Mouse (Mus musculus): ENCODE results near the gene Mamdc4. TPM values are rescaled to one million over a fixed set of nuclear protein-coding genes. Genes with fewer than 3 reads are reported as not detected.
"Not testable (repeated sequence)": the region's sequence is repeated elsewhere in the genome, so short reads cannot be mapped to it uniquely, and the experiment has no call there.

Gene Mamdc4
- total RNA-seq, 2 experiments from 2014 or later = 4.3 to 7.1 TPM

DNA sequence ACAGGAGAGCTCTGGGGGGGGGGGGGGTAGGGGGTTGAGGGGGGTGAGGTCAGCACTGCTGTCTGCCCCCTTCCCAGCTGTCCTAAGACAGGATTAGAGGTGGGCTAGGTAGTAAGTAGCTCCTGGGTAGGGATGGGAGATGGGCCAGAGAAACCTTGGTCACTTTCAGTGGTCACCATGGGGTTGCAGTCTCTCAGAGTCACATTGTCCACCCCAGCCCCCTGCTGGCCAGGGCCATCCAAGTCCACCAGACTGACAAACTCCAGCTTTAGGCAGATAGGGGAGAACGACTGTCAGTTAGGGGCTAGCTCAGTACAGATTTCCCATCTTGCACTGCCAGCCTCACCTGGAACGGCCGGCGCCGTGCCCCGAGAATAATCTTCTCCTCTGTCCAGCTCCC lies 8.1 kb downstream of the Mamdc4 start:
- ATAC-seq (replicated peaks; ENCODE audit: low FRiP score, poor library complexity, severe bottlenecking) = no peak

DNA sequence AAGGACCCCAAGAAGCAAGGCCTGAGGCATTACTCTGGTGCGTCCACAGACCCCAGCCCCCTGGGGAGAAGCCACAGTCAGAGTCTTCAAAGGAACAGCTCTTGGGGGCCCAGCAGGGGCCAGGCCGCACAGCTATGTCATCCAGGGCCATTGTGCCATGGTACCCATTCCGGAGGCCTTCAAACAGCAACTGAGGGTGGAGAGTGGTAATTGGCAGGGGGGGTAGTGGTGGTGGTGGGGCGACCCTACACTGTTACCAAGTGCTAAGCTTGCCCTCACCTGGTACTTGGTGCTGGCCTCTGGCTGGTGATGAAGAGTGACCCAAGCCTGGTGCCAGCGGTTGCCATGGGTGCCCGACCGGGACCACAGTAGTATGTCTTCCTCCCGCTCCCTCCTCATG lies 8.9 kb downstream of the Mamdc4 start:
- no peak for ATAC-seq (replicated peaks; ENCODE audit: low FRiP score, poor library complexity, severe bottlenecking)

DNA sequence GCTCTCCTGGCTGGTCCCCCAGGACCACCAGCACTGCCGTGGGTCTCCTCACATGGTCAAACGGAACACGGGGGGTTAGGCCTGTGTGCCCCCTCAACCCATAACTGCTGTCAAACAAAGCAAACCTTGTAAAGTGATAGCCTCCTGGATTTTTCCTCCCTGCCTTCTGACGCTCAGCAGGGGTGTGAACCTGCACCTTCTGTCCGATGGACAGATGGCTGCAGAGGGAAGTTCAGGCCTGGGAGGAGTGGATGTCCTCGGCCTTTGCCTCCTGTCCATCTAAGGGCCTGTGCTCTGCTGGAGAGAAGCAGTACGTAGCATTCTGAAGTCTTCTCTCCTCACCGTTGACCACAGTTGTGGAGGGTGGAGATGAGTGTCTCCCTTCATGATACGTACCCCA lies 12.7 kb downstream of the Mamdc4 start:
- ATAC-seq (replicated peaks; ENCODE audit: low FRiP score, poor library complexity, severe bottlenecking) = no peak

DNA sequence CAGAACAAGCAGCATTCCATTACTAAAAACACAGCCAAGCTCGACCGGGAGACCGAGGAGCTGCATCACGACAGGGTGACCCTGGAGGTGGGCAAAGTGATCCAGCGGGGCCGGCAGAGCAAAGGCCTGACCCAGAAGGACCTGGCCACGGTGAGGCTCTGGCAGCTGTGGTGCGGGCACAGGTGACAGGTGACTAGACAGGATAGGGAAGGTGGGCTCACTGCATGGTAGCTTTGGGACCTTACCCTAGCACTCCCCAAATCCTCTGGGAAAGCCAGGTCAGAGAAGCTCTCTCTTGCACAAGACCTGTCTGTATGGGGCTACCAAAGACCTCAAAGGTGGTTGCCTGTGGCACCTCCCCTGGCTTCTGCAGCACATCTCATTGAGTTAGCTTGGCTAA lies 14.1 kb downstream of the Mamdc4 start:
- no peak for ATAC-seq (replicated peaks; ENCODE audit: low FRiP score, poor library complexity, severe bottlenecking)

DNA sequence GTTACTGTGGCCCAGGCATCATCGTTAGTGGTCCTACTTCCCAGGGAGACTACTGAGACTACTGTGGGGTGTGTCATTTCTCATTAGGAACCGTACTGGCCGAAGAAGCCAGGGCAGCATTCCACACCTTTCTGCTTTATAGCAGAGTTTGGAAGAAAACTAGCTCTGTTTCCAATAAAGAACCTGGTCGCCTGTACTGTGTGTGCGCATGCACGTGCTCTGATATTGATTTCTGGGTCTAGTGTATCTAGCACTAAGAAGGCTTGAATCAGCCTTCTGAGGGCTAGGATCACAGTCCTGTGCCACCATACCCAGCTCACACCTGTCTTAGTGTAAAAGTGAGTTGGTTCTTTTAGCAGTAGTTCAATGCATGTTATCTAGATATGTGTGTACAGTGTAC lies 15.9 kb downstream of the Mamdc4 start:
- ATAC-seq (replicated peaks; ENCODE audit: low FRiP score, poor library complexity, severe bottlenecking) = no peak

DNA sequence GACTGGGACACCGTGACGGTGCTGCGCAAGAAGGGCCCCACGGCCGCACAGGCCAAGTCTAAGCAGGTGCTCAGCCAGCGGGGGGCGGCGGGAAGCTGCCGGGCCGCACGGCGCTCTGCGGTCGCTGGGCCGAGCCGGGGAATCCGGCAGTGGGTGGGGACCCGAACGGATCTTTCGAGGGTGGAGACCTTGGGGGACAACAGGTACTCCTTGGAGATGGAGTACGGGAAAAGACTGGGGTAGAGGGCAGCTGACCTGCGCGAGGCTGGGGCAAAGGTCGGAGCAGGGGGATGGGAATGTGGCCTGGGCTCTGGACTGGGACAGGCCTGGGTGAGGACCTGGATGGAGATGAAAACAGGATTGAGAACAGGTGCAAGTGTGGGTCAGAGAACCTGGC lies 16.7 kb downstream of the Mamdc4 start:
- no peak; the same call in 1 of the 2 replicates for ATAC-seq (replicated peaks; ENCODE audit: low FRiP score, poor library complexity, severe bottlenecking)

DNA sequence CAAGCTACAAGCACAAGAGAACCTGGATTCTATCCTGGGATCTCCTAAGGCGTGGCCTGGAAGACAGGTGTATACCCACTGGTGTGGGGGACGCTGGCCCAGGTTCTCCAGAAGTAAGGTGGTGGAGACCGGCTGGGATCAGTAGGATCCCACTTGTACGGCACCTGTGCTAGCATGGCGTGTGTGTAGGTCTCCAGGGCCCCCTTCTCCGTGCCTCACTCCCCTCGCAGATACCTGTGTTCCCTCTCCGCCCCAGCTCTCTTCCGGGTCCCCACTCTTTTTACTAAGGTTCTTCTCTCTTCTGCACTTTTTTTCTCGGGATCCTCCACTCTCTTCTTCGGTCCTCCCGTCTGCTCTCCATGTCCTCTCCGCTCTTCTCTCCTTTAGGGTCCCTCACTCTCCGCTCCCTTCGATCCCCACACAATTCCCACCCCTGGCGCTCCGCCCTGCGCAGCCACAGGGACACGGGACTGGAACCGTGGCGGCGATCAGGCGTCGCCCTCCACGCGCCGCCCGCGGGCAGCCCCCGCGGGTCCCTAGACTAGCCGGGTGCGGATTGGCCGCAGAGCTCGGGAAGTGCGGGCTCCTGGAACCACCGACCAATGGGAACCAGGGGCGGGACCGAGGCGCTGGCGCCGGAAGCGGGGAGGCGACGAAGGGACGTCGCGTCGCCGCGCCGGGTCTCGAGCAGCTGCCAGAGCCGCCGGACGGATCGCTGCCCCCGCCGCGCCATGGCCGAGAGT lies 17.3 kb downstream of the Mamdc4 start, which contains the start of gene Edf1:
Edf1 (plus strand) TSS at position 627 of the 743 bp plus-strand sequence.
- ATAC-seq (replicated peaks; ENCODE audit: low FRiP score, poor library complexity, severe bottlenecking) = peak; percentile 96

DNA sequence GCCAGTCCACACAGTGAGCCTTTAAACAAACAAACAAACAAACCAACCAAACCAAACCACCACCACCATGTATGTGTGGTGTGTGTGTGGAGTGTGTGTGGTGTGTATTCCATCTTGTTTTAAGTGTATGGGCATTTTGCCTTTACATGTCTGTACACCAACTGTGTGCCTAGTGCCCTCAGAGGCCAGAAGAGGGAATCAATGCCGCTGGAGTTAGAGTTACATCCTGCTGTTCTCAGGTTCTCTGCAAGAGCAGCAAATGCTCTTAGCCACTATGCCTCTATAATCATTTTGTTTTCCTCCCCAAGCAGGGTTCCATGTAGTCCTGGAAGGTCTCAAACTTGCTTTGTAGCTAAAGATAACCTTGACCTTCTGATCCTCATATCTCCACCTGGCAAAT lies 18.3 kb downstream of the Mamdc4 start:
- ATAC-seq (replicated peaks; ENCODE audit: low FRiP score, poor library complexity, severe bottlenecking) = no peak

DNA sequence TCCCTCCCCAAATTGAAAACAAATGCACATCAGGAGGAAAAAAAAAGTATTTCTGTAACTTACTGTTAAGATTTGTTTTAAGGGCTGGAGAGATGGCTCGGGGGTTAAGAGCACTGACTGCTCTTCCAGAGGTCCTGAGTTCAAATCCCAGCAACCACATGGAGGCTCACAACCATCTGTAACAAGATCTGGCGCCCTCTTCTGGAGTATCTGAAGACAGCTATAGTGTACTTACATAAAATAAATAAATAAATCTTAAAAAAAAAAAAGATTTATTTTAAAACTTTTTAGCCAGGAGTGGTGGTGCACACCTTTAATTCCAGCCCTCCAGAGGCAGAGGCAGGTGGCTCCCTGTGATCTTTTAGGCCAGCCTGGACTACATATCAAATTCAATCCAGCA lies 19.2 kb downstream of the Mamdc4 start:
- ATAC-seq (replicated peaks; ENCODE audit: low FRiP score, poor library complexity, severe bottlenecking) = not testable (repeated sequence)

DNA sequence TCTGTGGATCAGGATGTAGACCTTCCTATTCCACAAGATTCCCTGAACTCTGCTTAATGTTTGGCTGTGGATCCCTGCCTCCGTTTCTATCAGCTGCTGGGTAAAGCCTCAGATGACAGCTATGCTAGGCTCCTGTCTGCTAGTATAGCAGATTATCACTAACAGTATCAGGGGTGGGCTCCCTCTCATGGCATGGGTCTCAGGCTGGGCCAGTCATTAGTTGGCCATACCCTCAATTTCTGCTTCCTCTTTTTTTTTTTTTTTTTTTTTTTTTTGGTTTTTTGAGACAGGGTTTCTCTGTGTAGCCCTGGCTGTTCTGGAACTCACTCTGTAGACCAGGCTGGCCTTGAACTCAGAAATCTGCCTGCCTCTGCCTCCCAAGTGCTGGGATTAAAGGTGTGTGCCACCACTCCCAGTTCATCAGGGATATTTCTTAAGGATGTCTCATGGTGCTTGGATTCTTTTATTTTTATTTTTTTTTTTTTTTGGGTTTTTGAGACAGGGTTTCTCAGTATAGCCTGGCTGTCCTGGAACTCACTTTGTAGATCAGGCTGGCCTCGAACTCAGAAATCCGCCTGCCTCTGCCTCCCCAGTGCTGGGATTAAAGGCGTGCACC lies 21.4 kb downstream of the Mamdc4 start:
- not testable (repeated sequence) for ATAC-seq (replicated peaks; ENCODE audit: low FRiP score, poor library complexity, severe bottlenecking)

DNA sequence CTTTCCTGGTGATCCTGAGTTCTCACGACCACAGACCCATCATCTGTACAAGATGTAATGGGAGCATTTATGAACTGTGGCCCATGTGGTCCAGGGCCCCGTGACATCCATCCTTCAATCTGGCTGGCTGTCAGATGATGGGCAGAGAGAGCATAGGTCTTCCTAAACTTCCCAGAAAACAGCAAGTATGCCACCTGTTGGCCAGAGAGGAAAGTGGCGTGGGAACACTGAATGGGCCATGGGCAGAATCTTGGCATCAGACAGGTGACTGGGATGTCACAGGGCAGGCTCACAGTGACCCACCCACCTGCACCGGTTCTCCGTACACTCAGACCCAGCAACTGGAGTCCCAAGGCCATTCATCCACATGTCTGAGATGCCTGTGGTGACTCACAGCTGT lies 23.5 kb downstream of the Mamdc4 start:
- 0 out of 2 replicates have a peak, but pooled peaks have one; percentile 22 for ATAC-seq (replicated peaks; ENCODE audit: low FRiP score, poor library complexity, severe bottlenecking)

DNA sequence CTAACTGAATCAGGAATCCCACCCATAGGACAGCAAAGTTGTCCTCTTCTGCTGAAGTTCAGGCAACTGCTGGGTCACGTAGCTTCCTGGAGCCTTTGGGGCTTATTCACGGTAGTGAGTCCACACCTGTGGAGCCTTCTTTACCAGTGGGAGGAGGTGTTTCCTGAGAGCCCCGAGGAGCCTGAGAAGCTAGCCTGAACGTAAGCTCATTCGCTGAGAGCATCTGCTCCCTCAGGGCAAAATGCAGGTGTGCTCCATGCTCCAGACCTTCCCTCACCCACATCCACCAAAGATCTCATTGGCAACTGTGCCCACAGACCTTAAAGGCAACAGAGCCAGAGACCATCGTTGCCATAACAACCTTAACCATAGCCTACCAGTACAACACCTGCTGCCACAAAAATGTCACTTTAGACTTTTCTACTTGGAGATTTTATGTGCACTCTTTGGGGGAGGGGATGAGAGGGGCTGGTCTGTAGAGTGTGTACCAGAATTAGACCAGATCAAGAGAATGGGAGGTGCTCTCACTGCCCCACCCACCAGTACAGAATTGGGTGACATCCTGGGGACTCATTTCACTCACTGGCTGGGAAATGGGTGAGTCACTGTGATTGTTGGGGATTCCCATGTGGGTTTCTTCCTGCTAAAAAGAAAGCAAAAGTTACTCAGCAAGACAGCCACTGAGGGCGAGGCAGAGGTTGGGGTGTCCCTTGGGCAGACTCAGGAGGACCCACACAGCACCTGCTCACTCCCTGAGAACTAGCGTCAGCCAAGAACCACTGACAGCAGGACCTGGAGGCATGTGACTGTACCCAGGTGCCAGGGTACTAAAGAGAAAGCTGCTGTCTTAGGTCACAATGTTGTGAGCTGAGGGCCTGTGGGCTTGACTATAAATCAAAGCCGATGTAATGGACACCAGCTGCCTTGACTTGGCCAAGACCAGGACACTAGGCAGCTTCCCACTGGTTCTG lies 25.3 kb downstream of the Mamdc4 start:
- ATAC-seq (replicated peaks; ENCODE audit: low FRiP score, poor library complexity, severe bottlenecking) = no peak

DNA sequence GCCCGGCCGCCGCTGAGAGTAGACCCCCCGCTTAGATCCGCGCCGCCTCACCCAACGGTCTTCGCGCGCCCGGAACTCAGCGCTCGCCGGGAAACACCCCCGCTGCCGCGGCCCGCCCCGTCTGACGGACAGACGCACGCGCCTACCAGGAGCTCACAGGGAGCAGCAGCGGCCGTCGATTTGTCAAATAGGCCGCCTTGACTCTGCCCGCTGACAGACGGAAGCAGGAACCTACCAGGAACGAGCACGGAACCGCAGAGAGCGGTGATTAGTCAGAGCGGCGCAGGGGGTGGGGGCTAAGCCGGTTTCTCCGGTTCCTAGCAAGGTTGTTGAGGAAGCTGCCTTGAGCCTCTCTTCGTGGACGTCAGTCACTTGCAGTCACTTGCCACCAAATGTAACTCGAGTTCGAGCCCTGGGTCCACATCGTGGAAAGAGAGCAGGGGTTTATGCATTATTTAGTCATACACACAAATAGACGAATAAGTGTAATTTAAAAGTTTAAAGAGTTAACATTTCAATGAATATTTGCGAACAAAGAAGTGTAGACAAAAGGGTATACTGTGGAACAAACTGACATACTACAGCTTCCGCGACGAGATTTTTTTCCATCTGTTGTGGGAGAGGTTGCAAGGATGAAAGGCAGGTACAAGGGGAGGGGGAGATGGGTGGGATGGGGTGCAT lies 27.7 kb downstream of the Mamdc4 start, which contains the start of gene Traf2:
Traf2 (minus strand) TSS at position 130 of the 681 bp plus-strand sequence.
- ATAC-seq (replicated peaks; ENCODE audit: low FRiP score, poor library complexity, severe bottlenecking) = peak; percentile 97

DNA sequence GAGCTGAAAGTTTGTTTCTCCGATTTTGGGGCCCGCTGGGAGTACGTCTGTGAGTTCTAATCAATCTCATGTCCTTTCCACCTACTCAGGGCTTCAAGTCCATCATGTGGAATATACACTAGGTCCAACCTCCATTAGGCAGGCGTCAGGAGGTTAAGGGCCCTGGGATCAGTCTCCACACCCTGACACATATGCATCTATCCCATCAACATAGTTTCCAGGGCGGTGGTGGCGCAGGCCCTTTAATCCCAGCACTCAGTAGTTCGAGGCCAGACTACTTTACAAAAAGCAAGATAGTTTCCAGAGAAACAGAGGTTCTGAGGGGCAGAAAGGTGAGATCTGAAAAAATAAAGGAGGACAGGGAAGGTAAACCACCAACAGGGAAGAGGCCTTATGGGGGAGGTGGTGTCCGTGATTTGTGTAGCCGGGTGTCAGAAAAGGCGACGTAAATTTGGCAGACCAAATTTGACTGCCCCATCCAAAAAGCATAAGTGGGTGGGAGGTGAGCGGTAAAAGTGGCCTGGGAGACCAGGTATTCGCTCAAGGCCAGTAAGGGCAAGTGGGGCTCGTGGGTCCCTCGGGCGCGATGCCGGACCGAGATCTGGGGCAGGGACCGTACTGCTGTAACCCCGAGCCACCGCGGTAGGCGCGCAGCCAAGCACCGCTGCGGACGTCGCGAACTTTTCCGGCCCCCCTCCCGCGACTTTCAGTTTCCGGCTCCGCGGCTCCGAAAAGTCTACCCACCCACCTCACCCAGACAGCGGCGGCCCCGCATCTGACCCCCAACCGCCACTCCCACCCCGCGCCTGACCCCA lies 28.4 kb downstream of the Mamdc4 start:
- peak; percentile 22 for ATAC-seq (replicated peaks; ENCODE audit: low FRiP score, poor library complexity, severe bottlenecking)

DNA sequence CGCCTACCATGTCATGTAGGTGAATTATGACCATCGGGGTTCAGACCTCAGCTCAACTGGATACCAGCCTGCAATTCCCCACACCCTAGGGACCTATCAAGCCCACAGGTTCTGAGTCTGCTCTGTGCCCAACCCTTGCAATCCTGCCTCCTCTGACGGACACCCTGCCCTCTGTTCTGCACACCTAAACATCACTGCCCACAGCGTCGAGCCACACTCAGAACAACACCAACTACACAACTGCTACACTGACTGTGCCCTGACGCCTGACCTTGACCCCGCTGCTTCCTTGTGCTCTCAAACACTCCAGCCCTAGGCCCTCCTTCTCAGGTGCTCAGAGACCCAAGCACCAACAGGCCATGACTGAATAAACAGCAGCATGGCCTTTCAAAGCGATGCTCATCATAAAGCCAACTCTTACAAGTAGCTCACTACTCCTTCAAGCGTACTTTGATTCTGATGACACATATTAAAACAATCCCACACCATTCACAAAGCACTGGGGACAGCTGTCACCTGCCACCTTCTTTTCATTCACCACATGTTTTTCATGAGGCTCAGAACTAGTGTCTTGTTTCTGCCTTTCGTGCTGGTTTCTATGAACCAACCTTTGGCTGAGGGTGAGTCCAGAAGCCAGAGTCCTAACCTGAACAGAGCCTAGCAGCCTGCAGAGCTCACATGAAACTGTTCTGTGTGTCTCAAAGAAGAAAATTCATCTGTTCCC lies 32.8 kb downstream of the Mamdc4 start:
- ATAC-seq (replicated peaks; ENCODE audit: low FRiP score, poor library complexity, severe bottlenecking) = no peak

DNA sequence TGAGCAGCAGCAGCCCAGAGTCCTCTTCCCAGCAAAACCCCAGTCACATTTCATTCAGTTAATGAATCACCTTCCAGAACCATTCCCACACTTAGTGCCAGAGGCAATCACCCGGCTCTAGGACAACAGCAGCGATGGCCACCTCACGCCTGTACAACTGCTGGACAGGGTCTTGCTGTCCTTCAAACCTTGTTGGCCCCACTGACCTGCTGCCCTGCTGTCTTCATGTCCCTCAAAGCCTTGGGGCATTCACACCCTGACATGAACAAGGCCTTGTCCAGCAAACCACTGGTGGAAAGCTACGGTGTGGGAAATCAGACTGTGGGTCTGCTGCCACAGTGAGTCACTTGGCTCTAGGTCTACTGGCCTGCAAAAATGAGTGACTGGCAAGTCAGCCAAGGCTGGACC lies 34.1 kb downstream of the Mamdc4 start:
- no peak for ATAC-seq (replicated peaks; ENCODE audit: low FRiP score, poor library complexity, severe bottlenecking)

DNA sequence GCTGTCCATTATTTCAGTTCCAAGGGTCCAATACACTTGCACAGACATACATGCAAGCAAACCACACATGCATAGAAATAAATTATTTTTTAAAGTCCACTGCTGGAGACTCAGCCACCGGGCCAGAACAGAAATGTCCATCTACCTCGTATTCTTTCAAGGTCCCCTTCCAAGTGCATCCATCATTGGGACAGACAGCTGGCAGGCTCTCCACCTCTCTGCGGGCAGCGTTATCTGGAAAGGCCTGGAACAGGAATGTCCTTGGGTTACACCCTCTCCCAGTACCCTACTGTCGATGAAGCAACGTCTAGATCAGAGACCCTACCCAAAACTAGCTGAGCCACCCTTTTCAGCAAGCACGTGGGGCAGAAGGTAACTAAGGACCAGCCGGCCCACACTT lies 38.1 kb downstream of the Mamdc4 start:
- no peak for ATAC-seq (replicated peaks; ENCODE audit: low FRiP score, poor library complexity, severe bottlenecking)

DNA sequence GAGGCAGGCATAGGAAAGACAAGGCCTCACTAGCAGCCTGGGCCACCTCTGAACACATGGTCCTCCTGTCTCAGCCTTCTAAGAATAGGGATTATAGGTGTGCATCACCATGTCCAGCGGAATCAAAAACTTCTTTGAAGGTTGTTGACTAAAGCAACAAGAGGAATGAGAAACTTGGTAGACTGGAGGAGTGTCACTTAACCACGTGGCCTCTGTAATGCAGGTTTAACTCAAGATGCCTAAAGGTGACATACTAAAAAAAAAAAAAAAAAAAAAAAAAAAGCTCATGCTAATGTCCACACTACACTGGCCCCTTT lies 39.8 kb downstream of the Mamdc4 start:
- no peak for ATAC-seq (replicated peaks; ENCODE audit: low FRiP score, poor library complexity, severe bottlenecking)

Data from erythroblast, adult 5-6 weeks (primary cell).